In the genomic region with DNA sequence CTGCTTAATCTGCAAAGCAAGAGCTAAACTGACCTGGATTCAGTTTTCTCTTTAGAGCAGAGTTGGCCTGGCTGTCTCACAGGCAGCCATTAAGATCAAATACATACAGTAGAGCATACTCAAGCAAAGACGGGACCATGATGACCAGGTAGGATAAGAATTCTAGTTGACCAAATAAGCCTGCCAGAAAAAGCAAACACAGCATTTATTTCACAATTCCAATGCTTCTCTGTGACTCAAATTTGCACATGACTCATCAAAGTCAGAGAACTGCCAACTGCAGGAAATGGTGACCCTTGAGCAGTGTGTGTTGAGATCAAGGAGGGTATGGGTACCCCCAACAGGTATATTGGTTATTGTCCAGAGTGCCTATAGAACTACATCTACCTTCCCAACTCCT, we compare ENCODE assay signal across 29 mouse cellular contexts. TPM values are rescaled to one million over a fixed set of nuclear protein-coding genes. Genes with fewer than 3 reads are reported as not detected.
DNase-seq lines count a peak whose midpoint lies in the region; ATAC-seq and TF ChIP-seq lines count a peak whose summit lies in the region.
"Had no signal": no experiment of that assay in that cellular context is flagged by ENCODE, and none has a peak within 500 bp of the region (broad histone marks: within the 10 kb centered on the region; RNA-seq: fewer than 3 reads in every experiment).

No protein-coding gene starts in this region.

- TF ChIP-seq CTCF in lung, postnatal 0 days (IDR thresholded peaks at IDR 0.05), result no peak

- H3K9ac ChIP-seq in lung, postnatal 0 days (replicated peaks; ENCODE audit: low read depth), result no peak overlapping the region
- H3K9ac ChIP-seq: forebrain, embryonic 13.5 days; heart, embryonic 12.5 days; hindbrain, embryonic 15.5 days; kidney, embryonic 15.5 days; limb, embryonic 15.5 days had no signal

- TF ChIP-seq EP300 in lung, postnatal 0 days (IDR thresholded peaks at IDR 0.05), result peak; percentile 41; the same call in 1 of the 2 replicates

- H3K36me3 ChIP-seq in lung, postnatal 0 days (ENCODE audit: insufficient read depth, low read length), result no peaks in the 10 kb centered on the region
- H3K36me3 ChIP-seq: heart, embryonic 12.5 days; hindbrain, embryonic 15.5 days; kidney, embryonic 15.5 days; limb, embryonic 15.5 days had no signal

- 0 out of 2 replicates have a peak, but pooled peaks have one; percentile 14 for ATAC-seq in lung, postnatal 0 days
- no peak for ATAC-seq in frontal cortex, adult (ENCODE audit: low TSS enrichment)
- ATAC-seq: forebrain, embryonic 13.5 days had no signal

- H3K27ac ChIP-seq in lung, postnatal 0 days (ENCODE audit: low read length), result no peak overlapping the region
- H3K27ac ChIP-seq: forebrain, embryonic 13.5 days; heart, adult 2 months; hindbrain, embryonic 15.5 days; kidney, embryonic 15.5 days; limb, embryonic 15.5 days had no signal

- H3K4me3 ChIP-seq in lung, postnatal 0 days (ENCODE audit: low read depth, low read length), result no peak overlapping the region
- H3K4me3 ChIP-seq: forebrain, embryonic 13.5 days; heart, adult 2 months; heart, embryonic 12.5 days; hindbrain, embryonic 15.5 days; kidney, embryonic 15.5 days; limb, embryonic 15.5 days had no signal

- no peak overlapping the region for H3K4me2 ChIP-seq in lung, postnatal 0 days (replicated peaks; ENCODE audit: low read depth, low read length)
- H3K4me2 ChIP-seq: forebrain, embryonic 13.5 days; heart, embryonic 12.5 days; hindbrain, embryonic 15.5 days; kidney, embryonic 15.5 days; limb, embryonic 15.5 days; midbrain, embryonic 11.5 days had no signal

- peaks cover 2% of the 10 kb centered on the region; the same call in 1 of the 2 replicates for H3K4me1 ChIP-seq in lung, postnatal 0 days (ENCODE audit: insufficient read depth, low read depth, low read length)
- H3K4me1 ChIP-seq: forebrain, embryonic 13.5 days; hindbrain, embryonic 15.5 days; limb, embryonic 15.5 days had no signal

- no peaks in the 10 kb centered on the region for H3K27me3 ChIP-seq in lung, postnatal 0 days (replicated peaks; ENCODE audit: insufficient read depth, low read length)
- H3K27me3 ChIP-seq: CH12.LX; forebrain, embryonic 13.5 days; heart, embryonic 12.5 days; hindbrain, embryonic 15.5 days; kidney, embryonic 15.5 days; limb, embryonic 15.5 days had no signal

- intact Hi-C loops in left cerebral cortex, postnatal 14 days (cut with DNase I), result no loop called here

- DNase-seq in heart, adult 11 months, result peak; percentile 46
- DNase-seq in heart, adult 18-20 months, result no peak
- DNase-seq in lung, postnatal 0 days (ENCODE audit: low spot score), result peak; percentile 59
- DNase-seq in lung, postnatal 4 days, result no peak
- peak; percentile 66 for DNase-seq in adipocyte (ENCODE audit: low spot score)
- no peak for DNase-seq in ovary, postnatal 14 days (ENCODE audit: low spot score)
- no peak for DNase-seq in left cerebral cortex, postnatal 14 days (ENCODE audit: low spot score in 2 of 2)
- DNase-seq: adrenal gland, adult 8-10 months; B cell, adult 2 months; cerebellum, adult 2 months; cerebellum, postnatal 14 days; gastrocnemius, postnatal 14 days; heart, adult 2 months; heart, postnatal 4 days; kidney, adult 18-20 months; kidney, postnatal 25 days; left cerebral cortex, postnatal 4 days; lung, adult 2 months; lung, postnatal 14 days; right cerebral cortex, postnatal 25 days; thymus, postnatal 14 days had no signal

- 47% methylated on average over 1 of the region's 1 CpGs for WGBS in lung, postnatal 0 days

- no peaks in the 10 kb centered on the region for H3K9me3 ChIP-seq in lung, postnatal 0 days (ENCODE audit: low read length)
- H3K9me3 ChIP-seq: forebrain, embryonic 13.5 days; heart, embryonic 12.5 days; hindbrain, embryonic 15.5 days; kidney, embryonic 15.5 days; limb, embryonic 15.5 days had no signal

RNA-seq across cellular contexts. Expression of a gene that starts 27.4 kb away (rescaled TPM):
- 10 to 100 TPM; 44.2 to 48.5 TPM for total RNA-seq in heart, adult 18-20 months (2021)
- 20.0 and 25.0 TPM in 2 replicates for polyA plus RNA-seq in lung, postnatal 0 days (2015; fragmentation: Nextera tagmentation; extraction: Ambion mirVana)
- total RNA-seq in left cerebral cortex, postnatal 14 days (2021), result 10 to 100 TPM; 11.7 to 15.9 TPM

Comparison
In these comparisons a context has a peak if more than half of its experiments do, and no peak if none do; other contexts are left out.
1. DNase-seq: peak in heart, adult 11 months (single experiment), lung, postnatal 0 days (single experiment) and adipocyte (single experiment); none in heart, adult 18-20 months (0 of 2), lung, postnatal 4 days (0 of 2), ovary, postnatal 14 days (single experiment) and left cerebral cortex, postnatal 14 days (0 of 2).